Mouse (Mus musculus): ENCODE measurements around the gene Tnxb. TPM values are rescaled to one million over a fixed set of nuclear protein-coding genes. Genes with fewer than 3 reads are reported as not detected.
A peak's percentile ranks its signal among the peaks of the same experiment; 100 is the strongest.

Gene Tnxb
- 0.10 TPM in 1 of 2 replicates, not detected in the other for polyA plus RNA-seq (2014; fragmentation: Nextera tagmentation; extraction: Ambion mirVana)

GRCm38 (mm10) chr17:34670235-34670634 lies at the start of gene Tnxb:
TSS of gene Tnxb (plus strand) at chr17:34670535.
- Histone ChIP-seq H3K27ac (ENCODE audit: low read depth, low read length) (no peak within 1 kb of the TSS), H3K27me3 (replicated peaks; ENCODE audit: control insufficient read depth, insufficient read depth, low read length) (peaks cover 54% of the 10 kb centered on the region), H3K9ac (ENCODE audit: low read depth, low read length) (no peak within 1 kb of the TSS), H3K4me2 (peak within 1 kb of the TSS; percentile 56), H3K4me3 (ENCODE audit: low read depth, low read length) (peak within 1 kb of the TSS; percentile 32), H3K36me3 (ENCODE audit: control insufficient read depth, insufficient read depth, low read length) (no peaks in the 10 kb centered on the region), H3K9me3 (ENCODE audit: control insufficient read depth, low read length) (no peaks in the 10 kb centered on the region), H3K4me1 (replicated peaks; ENCODE audit: control insufficient read depth, insufficient read depth, low read length) (no peaks in the 10 kb centered on the region; the same call in 1 of the 2 replicates)
- ATAC-seq (replicated peaks; ENCODE audit: low FRiP score) (no peak), DNase-seq (ENCODE audit: low spot score) (no peak)
- 59% methylated on average over 7 of the region's 7 CpGs for WGBS

- ATAC-seq (replicated peaks; ENCODE audit: low FRiP score) = no peak
- Histone ChIP-seq H3K4me2 (no peak overlapping the region), H3K36me3 (ENCODE audit: control insufficient read depth, insufficient read depth, low read length) (peaks cover 12% of the 10 kb centered on the region), H3K27me3 (replicated peaks; ENCODE audit: control insufficient read depth, insufficient read depth, low read length) (no peaks in the 10 kb centered on the region), H3K9me3 (ENCODE audit: control insufficient read depth, low read length) (no peaks in the 10 kb centered on the region), H3K9ac (ENCODE audit: low read depth, low read length) (no peak overlapping the region), H3K4me1 (replicated peaks; ENCODE audit: control insufficient read depth, insufficient read depth, low read length) (peaks cover under 1% of the 10 kb centered on the region; the same call in 1 of the 2 replicates), H3K27ac (ENCODE audit: low read depth, low read length) (no peak overlapping the region), H3K4me3 (ENCODE audit: low read depth, low read length) (no peak overlapping the region)
- DNase-seq (ENCODE audit: low spot score) = no peak
- 82% methylated on average over 8 of the region's 8 CpGs for whole genome bisulfite sequencing
Observed at GRCm38 (mm10) chr17:34621006-34621405, 49.3 kb upstream of the Tnxb start.

GRCm38 (mm10) chr17:34623161-34623560 lies 47.2 kb upstream of the Tnxb start:
- Histone ChIP-seq H3K4me3 (ENCODE audit: low read depth, low read length) (no peak overlapping the region), H3K9me3 (ENCODE audit: control insufficient read depth, low read length) (no peaks in the 10 kb centered on the region), H3K36me3 (ENCODE audit: control insufficient read depth, insufficient read depth, low read length) (peaks cover 12% of the 10 kb centered on the region), H3K4me1 (replicated peaks; ENCODE audit: control insufficient read depth, insufficient read depth, low read length) (peaks cover 7% of the 10 kb centered on the region), H3K27ac (ENCODE audit: low read depth, low read length) (no peak overlapping the region), H3K4me2 (no peak overlapping the region), H3K9ac (ENCODE audit: low read depth, low read length) (no peak overlapping the region), H3K27me3 (replicated peaks; ENCODE audit: control insufficient read depth, insufficient read depth, low read length) (no peaks in the 10 kb centered on the region; the same call in 1 of the 2 replicates)
- DNase-seq (ENCODE audit: low spot score) = no peak
- 86% methylated on average over 9 of the region's 9 CpGs for WGBS
- ATAC-seq (replicated peaks; ENCODE audit: low FRiP score) = no peak

GRCm38 (mm10) chr17:34624981-34625380 lies 45.4 kb upstream of the Tnxb start:
- no peak overlapping the region for H3K27ac ChIP-seq (ENCODE audit: low read depth, low read length)
- 91% methylated on average over 3 of the region's 3 CpGs for WGBS
- no peak overlapping the region for H3K4me2 ChIP-seq
- H3K36me3 ChIP-seq (ENCODE audit: control insufficient read depth, insufficient read depth, low read length) = peaks cover 12% of the 10 kb centered on the region
- peaks cover 18% of the 10 kb centered on the region for H3K27me3 ChIP-seq (replicated peaks; ENCODE audit: control insufficient read depth, insufficient read depth, low read length)
- DNase-seq (ENCODE audit: low spot score) (no peak), ATAC-seq (replicated peaks; ENCODE audit: low FRiP score) (no peak)
- no peak overlapping the region for H3K9ac ChIP-seq (ENCODE audit: low read depth, low read length)
- peaks cover 14% of the 10 kb centered on the region for H3K4me1 ChIP-seq (replicated peaks; ENCODE audit: control insufficient read depth, insufficient read depth, low read length)
- no peaks in the 10 kb centered on the region for H3K9me3 ChIP-seq (ENCODE audit: control insufficient read depth, low read length)
- no peak overlapping the region for H3K4me3 ChIP-seq (ENCODE audit: low read depth, low read length)

- peak; percentile 0; the same call in 1 of the 2 replicates for ATAC-seq (replicated peaks; ENCODE audit: low FRiP score)
- H3K9me3 ChIP-seq (ENCODE audit: control insufficient read depth, low read length) = no peaks in the 10 kb centered on the region
- WGBS = 54% methylated on average over 16 of the region's 16 CpGs
- H3K4me1 ChIP-seq (replicated peaks; ENCODE audit: control insufficient read depth, insufficient read depth, low read length) = peaks cover 27% of the 10 kb centered on the region
- peak overlapping the region; percentile 94 for H3K4me2 ChIP-seq
- peaks cover 12% of the 10 kb centered on the region for H3K36me3 ChIP-seq (ENCODE audit: control insufficient read depth, insufficient read depth, low read length)
- peak overlapping the region; percentile 79 for H3K9ac ChIP-seq (ENCODE audit: low read depth, low read length)
- no peak for DNase-seq (ENCODE audit: low spot score)
- H3K4me3 ChIP-seq (ENCODE audit: low read depth, low read length) = peak overlapping the region; percentile 80
- H3K27me3 ChIP-seq (replicated peaks; ENCODE audit: control insufficient read depth, insufficient read depth, low read length) = peaks cover 30% of the 10 kb centered on the region
- H3K27ac ChIP-seq (ENCODE audit: low read depth, low read length) = peak overlapping the region; percentile 67
Observed at GRCm38 (mm10) chr17:34626062-34626772, 44.1 kb upstream of the Tnxb start.

- WGBS = under 1% methylated on average over 18 of the region's 18 CpGs
Observed at GRCm38 (mm10) chr17:34626773-34627092, 43.6 kb upstream of the Tnxb start.

GRCm38 (mm10) chr17:34627093-34627942 lies 43.0 kb upstream of the Tnxb start:
- Histone ChIP-seq H3K4me3 (ENCODE audit: low read depth, low read length) (peak overlapping the region; percentile 80), H3K9ac (ENCODE audit: low read depth, low read length) (peak overlapping the region; percentile 79), H3K9me3 (ENCODE audit: control insufficient read depth, low read length) (no peaks in the 10 kb centered on the region), H3K36me3 (ENCODE audit: control insufficient read depth, insufficient read depth, low read length) (peaks cover 6% of the 10 kb centered on the region), H3K27ac (ENCODE audit: low read depth, low read length) (peak overlapping the region; percentile 67), H3K4me2 (peak overlapping the region; percentile 94), H3K4me1 (replicated peaks; ENCODE audit: control insufficient read depth, insufficient read depth, low read length) (peaks cover 34% of the 10 kb centered on the region), H3K27me3 (replicated peaks; ENCODE audit: control insufficient read depth, insufficient read depth, low read length) (peaks cover 41% of the 10 kb centered on the region)
- ATAC-seq (replicated peaks; ENCODE audit: low FRiP score) = peak; percentile 76
- peak; percentile 88 for DNase-seq (ENCODE audit: low spot score)
- under 1% methylated on average over 43 of the region's 45 CpGs for WGBS

More at GRCm38 (mm10) chr17:34626773-34627092, 43.6 kb upstream of the Tnxb start:
- peak; percentile 40; the same call in 1 of the 2 replicates for ATAC-seq (replicated peaks; ENCODE audit: low FRiP score)
- peak overlapping the region; percentile 94 for H3K4me2 ChIP-seq
- peak overlapping the region; percentile 79 for H3K9ac ChIP-seq (ENCODE audit: low read depth, low read length)
- peaks cover 35% of the 10 kb centered on the region for H3K27me3 ChIP-seq (replicated peaks; ENCODE audit: control insufficient read depth, insufficient read depth, low read length)
- H3K4me3 ChIP-seq (ENCODE audit: low read depth, low read length) = peak overlapping the region; percentile 80
- peak overlapping the region; percentile 67 for H3K27ac ChIP-seq (ENCODE audit: low read depth, low read length)
- peak; percentile 63 for DNase-seq (ENCODE audit: low spot score)
- H3K4me1 ChIP-seq (replicated peaks; ENCODE audit: control insufficient read depth, insufficient read depth, low read length) = peaks cover 30% of the 10 kb centered on the region
- peaks cover 11% of the 10 kb centered on the region for H3K36me3 ChIP-seq (ENCODE audit: control insufficient read depth, insufficient read depth, low read length)
- no peaks in the 10 kb centered on the region for H3K9me3 ChIP-seq (ENCODE audit: control insufficient read depth, low read length)

- H3K27ac ChIP-seq (ENCODE audit: low read depth, low read length) = peak within 1 kb of the TSS; percentile 67
Observed at GRCm38 (mm10) chr17:34627943-34628643, 42.2 kb upstream of the Tnxb start, which contains the start of gene Ppt2. TSS of gene Ppt2 (minus strand) at chr17:34628510.

More at GRCm38 (mm10) chr17:34627943-34628643, 42.2 kb upstream of the Tnxb start, which contains the start of gene Ppt2:
- Histone ChIP-seq H3K36me3 (ENCODE audit: control insufficient read depth, insufficient read depth, low read length) (peaks cover 6% of the 10 kb centered on the region), H3K4me2 (peak within 1 kb of the TSS; percentile 94), H3K9me3 (ENCODE audit: control insufficient read depth, low read length) (no peaks in the 10 kb centered on the region), H3K9ac (ENCODE audit: low read depth, low read length) (peak within 1 kb of the TSS; percentile 79), H3K27me3 (replicated peaks; ENCODE audit: control insufficient read depth, insufficient read depth, low read length) (peaks cover 48% of the 10 kb centered on the region), H3K4me3 (ENCODE audit: low read depth, low read length) (peak within 1 kb of the TSS; percentile 80), H3K4me1 (replicated peaks; ENCODE audit: control insufficient read depth, insufficient read depth, low read length) (peaks cover 36% of the 10 kb centered on the region)
- WGBS = 10% methylated on average over 29 of the region's 29 CpGs
- ATAC-seq (replicated peaks; ENCODE audit: low FRiP score) (no peak), DNase-seq (ENCODE audit: low spot score) (peak; percentile 63)
